Mouse (Mus musculus) thymus, postnatal 36 days (tissue): ENCODE results near the gene Grik4.
"Not testable (repeated sequence)": the region's sequence is repeated elsewhere in the genome, so short reads cannot be mapped to it uniquely, and the experiment has no call there.

Experiments
- DNase-seq, 2 experiments: peaks; one replicate each; pipeline ENCODE4 v3.0.0; 2022; ENCODE audit warnings: mixed read lengths in 2 of 2

Grik4 gene

DNA sequence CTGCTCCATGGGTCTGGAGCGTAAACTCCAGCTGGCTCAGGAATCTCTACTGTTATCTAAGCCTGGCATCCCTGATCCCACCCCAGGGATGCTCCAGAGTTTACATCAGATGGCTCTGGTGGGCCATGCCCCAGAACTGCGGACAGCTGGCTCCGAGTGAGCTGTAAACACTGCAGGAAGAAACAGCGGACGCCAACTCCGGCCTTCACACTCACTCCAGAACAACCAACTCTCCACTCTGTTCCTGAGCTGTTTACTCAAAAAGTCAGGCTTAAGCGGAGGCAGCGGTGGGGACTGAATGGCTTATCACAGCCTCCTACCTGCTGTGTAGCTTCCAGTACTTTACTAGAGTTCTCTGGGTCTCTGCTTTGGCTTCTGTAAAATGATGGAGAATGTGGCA lies 150.7 kb downstream of the Grik4 start:
- DNase-seq = no peak

DNA sequence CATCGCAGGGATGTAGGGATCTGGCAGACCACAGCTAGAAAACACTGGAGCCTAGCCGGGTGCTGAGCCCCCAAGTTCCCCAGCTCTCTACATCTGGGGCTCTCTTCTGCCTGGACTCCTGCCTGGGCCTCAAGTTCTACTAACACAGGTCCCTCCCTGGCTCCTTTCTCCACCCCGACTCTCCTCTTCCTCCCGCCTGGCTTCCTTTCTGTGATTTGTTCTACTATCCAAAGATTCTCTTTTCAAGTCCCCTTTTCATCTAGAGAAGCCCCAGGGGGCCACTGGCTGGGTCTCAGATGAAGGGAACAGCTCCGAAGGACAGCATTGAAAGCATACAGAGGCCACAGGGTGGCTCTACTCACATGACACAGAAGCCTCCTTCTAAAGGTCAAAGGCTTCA lies 151.9 kb downstream of the Grik4 start:
- DNase-seq = no peak

DNA sequence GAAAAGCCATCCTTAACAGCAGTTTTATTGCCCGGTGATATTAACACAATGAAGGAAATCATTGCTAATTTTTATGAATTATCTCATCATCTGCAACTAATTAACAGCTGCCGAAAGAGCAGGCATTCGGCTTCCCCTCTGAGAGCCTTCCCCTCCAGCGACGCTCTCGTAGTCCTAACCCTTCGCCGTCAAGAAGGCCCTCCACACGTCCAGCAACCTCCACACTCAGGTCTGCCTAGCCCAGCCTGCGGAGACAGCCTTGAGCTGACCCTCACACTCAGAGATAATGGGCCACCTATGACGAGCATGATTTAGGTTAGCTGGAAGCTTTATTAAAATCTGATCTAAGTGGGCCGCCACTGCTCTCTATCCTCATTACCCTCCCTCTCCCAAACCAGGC lies 152.5 kb downstream of the Grik4 start:
- DNase-seq = no peak

DNA sequence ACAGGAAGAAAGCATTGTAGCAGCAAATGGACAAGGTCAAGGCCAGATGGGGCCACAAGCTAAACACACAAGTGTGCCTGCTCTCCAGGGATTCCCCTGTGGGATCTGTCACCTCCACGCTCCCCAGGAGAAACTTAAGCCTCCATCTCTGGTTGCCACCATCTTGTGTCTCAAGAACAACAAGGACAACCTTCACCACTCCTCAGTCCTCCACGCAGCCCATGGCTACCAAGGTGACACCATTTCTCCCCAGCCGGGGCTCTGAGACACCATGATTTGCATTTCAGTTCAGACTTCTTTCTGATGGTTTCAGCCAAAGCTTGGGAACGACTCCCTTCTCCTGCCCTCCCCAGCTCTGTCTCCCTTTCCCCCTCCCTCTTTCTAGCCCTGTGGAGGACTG lies 152.9 kb downstream of the Grik4 start:
- DNase-seq = no peak

DNA sequence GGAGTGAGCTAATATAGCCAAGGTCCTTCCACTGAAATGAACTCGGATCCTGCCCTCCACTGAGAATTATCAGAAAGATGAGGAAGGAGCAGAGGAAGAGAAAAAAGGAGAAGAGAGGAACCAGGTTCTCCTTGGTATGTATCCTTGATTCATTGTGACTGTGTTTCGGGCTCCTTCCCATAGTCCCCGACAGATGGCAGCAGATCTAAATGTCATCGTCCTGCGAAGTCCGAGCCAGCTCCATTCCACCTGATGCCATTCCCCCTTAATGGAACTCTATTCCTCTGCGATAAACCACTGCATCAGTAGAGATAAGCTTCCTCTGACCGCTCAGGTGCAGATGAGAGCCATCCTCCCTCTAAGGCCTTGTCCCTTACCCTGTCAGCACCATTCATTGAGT lies 155.8 kb downstream of the Grik4 start:
- DNase-seq = no peak

DNA sequence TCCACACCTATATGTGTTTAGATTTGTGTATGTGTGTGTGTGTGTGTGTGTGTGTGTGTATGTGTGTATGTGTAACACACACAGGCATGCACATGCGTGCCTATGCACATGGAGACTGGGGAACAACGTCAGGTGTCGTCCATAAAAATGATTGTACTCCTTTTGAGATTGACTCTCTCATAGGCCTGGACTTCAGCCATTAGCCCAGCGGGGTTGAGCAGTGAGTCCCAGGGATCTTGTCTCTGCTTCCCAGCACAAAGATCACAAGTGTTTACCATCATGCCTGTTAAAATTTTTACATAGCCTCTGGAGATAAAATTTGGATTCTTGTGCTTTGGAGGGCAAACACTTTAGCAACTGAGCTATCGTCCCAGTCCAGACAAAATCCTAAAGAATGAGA lies 157.4 kb downstream of the Grik4 start:
- DNase-seq = no peak

DNA sequence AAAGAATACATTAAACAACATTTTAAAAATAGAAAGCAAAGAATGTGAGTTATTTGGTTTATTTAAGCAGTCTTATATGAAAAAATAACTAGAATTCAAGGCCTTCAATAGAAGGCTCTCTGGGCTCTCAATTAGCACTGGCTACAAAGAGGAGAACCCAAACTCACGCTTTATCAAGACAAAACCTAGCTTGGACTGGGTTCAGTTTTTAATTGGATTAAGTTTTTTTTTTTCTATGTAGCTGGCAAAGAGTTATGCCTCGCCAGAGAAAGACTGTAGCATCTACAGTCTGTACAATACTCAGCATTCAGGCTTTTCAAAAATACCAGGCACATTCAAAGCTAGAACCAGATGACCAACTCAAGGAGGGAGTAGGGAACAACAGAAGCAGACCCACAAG lies 158.0 kb downstream of the Grik4 start:
- DNase-seq = no peak

DNA sequence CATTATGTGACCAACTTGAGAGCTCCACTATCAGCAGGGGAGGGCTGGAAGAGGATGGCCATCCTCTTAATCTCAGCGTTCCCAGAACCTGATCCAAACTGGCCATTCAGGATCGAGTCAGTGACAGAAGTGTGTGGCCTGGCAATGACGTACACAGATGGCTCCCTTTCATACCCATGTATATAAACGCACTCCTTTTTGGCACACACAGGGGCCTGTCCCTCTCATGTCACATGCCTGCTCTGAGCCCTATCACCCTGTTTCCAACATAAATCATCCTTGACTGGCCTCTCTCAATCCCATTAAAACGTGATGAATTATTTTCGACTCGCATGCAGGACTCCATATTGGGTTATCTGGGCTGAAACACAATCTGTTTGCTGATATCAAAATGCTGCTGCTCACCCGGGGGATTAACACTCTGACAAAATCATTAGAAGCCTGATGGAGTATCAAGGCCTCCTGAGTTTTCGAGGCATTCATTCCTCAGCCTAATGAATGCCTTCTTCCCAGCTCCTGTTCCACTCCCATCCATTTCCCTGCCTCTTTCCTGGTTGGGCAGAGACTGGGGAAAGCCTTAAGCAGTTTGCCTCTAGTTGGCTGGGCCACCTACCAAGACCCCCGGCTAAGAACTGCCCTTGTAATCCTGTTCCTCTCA lies 159.0 kb downstream of the Grik4 start:
- DNase-seq = no peak

DNA sequence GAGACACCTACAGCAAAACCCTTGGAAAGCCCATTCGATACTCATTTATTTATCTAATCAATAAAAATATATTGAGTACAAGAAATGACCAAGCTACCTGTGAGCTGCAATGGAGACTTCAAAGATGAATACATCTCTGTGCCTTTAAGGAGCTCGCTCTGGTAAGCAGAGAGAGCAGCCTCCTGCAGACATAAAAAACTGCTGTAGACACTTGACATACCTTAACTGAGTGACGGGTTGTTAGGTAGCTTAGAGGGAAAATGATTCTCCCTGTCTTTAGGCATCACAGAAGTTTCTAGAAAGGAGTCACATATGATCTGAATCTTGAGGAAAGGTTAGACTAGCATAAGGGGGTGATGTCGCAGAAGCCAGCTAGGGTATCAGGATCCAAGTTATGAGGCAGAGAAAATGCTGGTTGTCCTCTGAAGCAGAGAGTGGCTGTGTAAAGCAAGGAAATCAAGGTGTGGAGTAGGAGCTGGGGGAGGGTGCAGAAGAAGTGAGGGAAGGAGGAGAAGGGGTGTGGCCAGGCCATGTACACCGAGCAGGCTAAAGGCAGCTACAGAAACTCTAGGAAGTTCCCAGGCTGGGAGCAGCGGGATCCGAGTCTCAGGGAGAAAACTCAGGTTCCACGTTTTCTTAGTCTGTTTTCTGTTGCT lies 160.9 kb downstream of the Grik4 start:
- no peak for DNase-seq

DNA sequence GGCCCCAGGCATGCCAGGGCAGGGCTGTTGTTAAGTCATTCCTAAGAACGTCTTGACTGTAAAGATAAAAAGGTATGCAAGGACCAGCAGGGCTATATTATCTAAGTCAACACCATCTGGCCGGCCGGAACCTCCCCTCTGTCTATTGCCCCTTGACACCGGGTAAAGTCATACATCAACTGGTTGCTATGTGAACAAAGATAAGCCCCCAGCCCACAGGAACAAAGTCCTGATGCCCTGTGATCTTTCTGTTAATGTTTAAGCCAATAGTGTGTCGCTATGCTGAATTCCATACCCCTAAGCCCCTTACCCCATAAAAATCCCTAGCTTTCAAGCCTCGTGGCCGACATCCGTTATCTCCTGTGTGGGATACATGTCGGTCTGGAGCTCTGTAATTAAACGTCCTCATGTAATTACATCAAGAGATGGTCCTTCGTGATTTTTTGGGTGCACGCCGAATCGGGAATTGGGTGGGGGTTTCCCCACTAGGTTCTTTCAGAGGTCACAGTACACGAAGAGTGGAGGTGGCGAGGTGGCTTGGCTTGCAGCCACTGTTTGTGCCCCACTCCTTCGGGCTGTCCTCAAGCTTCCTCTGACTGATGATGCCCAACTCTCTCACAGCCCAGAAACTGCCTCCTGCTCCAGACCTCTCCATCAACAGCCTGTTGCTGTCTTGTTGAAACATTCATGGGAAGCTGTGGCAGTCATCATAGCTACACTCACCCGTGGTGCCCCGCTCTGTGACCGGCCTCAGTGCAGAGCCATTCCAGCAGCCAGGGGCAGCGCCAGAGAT lies 165.6 kb downstream of the Grik4 start:
- DNase-seq = not testable (repeated sequence)

DNA sequence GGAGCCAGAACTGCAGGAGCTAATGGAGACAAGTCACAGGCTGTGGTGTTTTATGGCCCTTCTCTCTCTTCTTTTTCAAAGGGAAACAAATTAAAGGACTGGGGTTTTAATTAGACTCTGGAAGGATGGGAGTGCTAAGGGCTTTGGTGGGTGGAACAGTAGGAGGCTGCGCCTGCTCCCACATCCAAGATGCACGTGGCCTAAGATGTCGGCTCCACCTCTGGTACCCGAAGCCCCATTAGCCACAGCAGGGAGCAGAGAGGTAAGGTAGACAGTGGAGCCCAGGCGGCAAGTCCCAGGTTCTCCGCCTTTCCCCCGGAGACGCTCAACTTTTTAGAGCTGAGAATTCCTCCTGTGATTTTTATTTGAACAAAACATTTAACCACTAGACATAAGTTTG lies 166.4 kb downstream of the Grik4 start:
- DNase-seq = no peak

DNA sequence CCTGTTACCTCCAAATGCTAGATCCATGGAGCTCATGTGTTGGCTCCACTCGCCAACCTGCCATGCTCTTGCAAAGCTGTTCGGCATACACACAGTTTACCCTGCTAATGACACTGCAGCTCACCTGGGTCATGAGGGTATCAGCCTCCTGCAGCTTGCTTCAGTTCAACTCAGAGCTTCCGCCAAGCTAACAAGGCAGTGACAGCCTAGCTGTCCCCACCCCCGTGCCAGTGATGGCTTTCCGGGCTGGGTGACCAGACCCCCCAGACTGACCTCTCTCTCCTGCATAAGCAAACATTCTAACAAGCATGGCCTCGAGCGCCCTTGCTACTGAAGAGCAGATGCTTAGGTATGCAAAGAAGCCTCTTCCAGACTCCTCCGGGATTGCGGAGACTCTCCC lies 167.5 kb downstream of the Grik4 start:
- no peak for DNase-seq

DNA sequence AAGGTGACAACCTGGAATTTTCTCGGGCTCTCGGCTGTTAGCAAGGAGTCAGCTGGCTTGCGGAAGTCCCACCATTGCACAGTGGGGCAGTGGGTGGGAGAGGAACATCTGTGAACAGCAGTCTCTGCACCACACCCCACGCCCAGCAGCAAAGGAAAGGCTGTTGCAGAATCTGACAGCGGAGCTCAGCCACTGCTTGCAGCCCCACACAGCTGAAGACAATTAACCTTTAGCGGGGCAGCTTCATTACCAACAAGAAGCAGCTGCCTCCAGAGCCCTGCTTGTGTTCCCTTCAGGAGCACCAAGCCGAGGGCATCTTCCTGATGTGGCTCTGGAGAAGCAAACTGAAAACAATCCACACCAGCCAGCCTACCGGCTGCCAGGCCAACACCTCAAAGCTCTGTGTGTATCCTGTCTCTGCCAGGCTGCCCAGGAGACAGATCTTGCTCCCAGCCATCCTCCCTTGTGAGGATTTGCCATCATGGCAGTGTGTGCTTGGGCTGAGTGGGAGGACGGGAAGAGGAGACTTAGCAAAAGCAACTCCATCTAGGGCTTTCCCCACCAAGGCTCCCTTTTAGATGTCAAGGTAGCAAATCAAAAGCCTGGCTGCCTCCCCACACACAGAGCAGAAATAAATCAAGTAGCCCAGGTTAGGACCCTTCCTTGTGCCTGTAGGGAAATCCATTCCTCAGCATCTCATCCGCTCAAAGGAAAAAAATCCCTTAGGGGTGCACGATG lies 179.3 kb downstream of the Grik4 start:
- no peak for DNase-seq

DNA sequence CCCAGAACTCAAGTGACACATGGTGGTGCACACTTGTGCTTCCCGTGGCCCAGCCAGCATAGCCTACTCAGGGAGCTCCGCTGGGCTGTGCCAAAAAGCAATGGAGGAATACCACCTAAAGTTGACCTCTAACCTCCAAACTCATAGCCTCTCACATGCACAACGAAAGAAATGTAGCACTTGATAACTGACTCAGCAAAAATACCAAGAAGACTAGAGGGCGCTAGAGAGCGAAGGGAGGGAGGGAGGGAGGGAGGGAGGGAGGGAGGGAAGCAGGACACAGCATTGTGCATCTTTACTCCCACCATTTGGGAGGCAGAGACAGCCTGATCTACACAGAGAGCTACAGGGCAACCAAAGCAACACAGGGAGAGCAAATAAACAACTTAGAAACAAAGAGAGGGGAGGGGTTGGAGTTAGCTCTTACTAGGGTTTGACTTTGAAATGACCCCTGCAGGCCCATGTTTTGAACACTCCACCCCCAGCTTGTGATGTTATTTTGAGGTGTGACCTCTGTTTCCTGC lies 185.5 kb downstream of the Grik4 start:
- no peak for DNase-seq

DNA sequence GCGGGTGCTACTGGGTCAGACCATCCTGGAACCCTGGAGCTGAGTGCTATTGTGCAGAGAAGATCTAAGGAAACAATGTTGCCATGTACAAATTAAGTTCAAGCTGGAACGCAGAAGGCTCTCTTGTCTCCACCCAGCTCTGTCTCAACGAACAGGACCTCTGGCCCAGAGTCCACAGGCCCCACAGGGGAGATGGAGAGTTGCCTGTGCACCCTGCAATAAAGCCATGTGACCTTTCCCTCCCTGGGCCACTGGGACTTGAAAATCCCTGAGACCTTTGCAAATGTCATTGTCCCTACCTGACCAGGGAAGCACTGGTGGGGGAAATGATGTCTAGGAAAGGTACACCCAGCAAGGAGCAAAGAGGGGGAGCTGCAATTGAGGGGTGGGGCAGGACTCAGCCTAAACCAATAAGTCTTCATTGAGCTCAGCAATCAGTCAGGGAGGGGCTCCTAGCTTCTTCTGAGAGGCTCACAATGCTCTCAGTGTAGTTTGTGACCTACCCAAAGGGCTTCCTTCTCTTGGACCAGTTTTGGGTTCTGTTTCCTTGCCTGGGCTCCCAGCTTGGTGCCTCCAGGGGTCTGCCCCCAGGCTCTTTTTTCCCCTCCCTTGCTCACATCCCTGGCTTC lies 187.2 kb downstream of the Grik4 start:
- DNase-seq = no peak

DNA sequence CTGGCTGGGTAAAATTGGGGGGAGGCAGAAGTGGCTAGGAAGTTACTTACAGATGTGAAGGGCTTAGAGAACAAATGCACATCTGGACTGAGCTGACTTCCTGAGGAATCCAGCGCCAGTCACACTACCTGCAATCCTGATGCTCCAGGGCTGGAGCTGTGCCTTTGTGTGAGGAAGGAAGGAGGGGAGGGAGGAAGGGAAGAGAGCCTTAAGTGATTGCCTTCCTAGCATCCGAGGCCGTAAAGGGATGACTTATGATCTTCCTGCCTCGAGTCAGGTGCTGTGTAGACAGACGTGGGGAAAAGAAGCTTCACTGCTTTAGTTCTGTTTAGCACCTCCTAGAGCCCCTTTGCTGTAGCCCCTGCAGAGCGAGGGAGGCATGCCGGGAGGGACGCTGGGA lies 189.6 kb downstream of the Grik4 start:
- DNase-seq = no peak

DNA sequence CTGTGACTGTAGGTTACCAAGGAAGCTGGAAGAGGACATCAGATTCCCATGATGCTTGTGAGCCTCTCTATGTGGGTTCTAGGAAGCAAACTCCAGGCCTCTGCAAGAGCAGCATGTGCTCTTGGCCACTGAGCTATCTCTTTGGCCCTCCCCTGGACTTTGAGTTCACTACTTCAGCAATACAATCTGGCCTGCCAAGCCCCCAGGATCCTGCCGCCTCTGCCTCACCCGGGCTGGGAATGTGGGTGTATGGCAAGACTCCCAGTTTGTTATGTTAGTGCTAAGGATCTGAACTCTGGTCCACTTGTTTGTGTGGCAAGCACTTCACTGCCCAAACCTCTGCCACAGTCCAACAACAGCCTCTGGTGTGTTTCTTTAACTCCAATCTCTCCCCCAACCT lies 193.1 kb downstream of the Grik4 start:
- no peak for DNase-seq

DNA sequence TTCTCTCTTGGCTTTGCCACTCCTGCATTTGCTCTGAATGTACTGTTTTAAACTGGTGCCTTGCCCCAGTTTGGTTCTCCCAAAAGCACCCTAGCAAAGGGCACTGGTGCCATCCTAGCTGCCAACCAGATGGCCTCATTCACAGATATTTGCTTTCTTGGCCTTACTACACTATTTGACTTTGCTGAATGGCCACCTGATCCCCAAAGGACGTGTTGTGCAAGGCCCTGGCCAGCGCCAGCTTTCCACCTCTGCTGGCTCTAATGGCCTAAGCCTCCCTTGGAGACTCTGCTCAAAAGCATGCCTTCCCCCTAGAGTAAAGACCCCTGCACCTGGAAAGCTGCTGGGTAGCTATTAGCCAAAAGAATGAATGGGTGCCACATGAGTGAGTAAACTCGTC lies 194.1 kb downstream of the Grik4 start:
- DNase-seq = no peak

DNA sequence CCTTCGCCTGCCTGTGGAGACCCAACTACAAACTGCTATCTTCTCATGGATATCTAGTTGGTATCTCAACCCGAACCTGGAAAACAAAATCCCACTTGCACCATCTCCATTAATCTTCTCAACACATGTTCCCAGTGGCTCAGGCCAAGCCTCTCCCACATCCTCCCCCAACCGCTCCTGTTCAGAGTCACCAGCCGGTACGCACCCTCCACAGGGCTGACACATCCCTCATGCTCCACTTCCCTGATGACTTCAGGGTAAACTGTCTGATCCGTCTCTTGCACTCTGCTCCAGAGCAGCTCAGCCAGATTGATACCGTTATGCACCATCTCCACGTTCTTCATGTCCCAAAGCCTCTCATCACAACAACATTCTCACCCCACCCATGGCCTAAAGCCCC lies 198.3 kb downstream of the Grik4 start:
- DNase-seq = no peak

DNA sequence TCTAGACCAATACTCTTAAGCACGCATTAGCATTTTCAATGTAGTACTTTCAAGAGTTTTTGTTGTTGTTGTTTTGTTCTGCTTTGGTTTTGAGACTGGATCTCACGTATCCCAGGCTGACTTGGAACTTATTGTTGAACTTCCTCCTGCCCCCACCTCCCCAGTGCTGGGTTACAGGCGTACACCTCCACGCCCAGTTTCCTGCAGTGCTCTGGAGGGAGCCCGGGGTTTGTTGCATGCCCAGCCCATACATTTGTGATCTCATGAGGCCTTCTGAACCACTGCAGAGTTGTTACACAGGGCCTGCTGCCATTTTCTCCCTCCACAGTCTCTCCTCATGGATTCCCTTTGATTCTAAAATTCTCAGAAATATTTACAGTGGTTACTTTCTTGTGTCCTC lies 201.9 kb downstream of the Grik4 start:
- DNase-seq = no peak

DNA sequence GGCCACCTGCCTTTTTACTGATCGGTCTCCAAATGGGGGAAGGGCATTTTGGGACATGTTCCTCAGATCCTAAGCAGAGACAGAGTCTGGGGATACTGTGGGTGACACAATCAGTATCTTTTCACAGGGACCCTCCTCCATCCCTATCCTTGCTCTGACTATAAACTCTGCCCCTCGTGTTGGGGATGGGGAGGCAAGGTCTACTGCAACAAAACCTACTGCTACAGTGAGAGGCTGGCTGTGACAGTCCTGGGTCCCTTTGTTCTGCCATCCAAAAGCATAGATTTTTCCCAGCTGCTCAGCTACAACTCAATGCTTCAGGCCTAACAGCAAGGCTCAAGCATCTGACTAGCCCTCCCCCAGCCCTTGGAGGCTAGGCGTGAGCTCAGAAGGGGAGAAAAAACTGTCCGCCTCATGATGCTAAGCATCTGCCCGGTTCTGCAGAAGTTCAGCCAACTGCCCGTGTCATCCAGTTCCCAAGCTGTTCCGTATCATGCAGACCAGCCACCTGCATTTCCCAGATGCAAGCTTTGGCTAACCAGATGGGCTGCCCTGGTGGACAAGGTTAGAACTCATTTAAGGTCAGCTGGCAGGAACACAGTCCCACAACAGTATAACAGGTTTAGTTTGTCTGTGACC lies 207.5 kb downstream of the Grik4 start:
- DNase-seq = no peak

DNA sequence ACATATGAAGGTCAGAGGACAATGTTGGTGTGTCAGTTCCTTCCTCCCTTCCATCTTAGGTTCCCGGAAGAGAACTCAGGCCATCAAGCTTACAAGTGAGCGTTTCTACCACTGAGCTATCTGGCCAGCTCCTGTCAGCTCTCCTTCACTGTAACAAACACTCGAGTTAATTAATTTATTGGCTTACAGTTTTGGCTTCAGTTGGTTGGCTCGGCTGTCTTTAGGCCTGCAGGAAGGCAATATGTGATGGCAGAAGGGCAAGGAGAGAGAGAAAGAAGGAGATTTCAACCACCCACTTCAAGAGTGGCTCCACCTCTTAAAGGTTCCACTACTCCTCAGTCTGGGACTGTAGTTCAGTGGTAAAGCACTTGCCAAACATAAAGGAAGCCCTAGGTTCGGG lies 209.2 kb downstream of the Grik4 start:
- no peak for DNase-seq
